Mouse (Mus musculus): Measurements from ENCODE around the gene Aldh5a1. TPM values are rescaled to one million over a fixed set of nuclear protein-coding genes. Genes with fewer than 3 reads are reported as not detected.
A peak's percentile ranks its signal among the peaks of the same experiment; 100 is the strongest.

The Aldh5a1 gene
- total RNA-seq, 2 experiments from 2014 or later: 12.7 to 18.4 TPM

DNA sequence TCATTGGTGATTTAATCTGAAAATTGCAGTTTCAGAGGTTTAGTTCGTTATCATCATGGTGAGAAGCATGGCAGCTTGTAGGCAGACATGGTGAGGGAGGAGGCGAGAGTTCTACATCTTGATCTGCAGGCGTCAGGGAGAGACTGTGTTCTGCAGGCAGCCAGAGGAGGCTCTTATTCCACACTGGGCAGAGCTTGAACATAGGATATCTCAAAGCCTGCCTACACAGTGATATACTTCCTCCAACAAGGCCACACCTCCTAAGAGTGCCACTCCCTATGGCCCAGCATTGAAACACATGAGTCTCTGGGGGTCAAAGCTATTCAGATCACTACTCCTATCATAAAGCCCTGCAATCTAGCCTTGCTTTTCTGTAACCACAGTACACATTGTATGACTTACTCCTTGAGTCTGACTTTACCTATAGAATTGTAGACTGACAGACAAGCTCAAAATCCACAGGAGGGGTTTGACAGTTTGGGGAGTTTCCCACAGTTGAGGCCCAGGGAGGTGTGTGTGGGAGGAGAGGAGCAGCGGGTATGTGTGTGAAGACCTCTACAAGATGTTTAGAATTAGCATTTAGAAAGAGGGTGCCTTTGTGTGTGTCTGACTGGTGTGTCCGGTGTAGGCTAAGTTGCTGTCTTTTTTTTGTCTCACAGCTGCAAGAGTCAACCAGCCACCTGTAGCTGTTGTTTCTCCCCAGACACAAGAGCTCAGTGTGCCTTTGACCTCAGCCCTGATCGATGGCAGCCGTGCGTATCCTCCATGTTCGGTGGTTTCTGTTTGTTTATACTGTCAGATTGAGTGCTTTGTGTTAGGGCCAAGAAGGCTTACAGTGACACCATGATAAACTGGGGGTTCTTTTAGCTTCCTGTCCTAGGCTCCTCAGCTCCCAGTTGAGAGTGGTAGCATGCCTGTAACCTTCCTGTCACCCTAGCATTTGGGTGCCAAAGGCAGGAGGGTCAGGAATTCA lies 70.7 kb downstream of the Aldh5a1 start:
- DNase-seq: no peak

DNA sequence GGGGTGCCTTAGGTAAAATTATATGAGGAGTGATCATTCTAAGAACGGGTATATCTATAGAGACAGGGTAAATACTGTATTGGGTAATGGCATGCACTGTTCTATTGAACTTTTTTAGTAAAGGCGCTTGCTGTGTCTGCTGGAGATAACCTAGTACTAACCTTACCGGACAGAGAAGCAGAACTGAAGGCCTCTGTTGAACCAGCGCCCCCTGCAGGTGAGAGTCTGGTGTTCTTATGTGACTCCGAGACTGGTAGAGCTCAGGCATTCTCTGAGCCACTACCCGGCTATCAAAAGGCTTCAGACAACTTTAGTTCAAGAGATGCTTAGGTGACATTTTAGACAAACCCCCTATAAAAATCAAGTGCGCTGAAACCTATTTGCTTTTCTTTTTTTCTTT lies 74.9 kb downstream of the Aldh5a1 start:
- peak; percentile 71 to 76 for DNase-seq

DNA sequence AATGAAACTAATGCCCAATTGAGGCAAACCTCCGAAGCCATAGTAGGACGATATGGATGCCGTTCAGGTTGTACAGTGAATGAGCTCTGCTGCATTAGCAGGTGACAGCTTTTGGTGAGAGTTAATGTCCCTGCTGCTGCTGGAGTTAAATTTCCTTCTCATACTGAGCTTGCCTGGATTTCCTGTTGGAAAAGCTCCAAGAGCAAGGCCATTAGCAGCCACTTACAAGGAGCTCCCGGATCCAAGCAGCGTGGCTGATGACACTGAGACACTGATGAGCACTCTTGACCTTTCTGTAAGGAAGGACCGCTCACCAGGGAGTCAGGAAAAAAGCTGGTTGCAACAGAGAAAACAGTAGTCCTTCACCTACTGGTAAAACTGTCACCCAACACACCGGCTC lies 75.4 kb downstream of the Aldh5a1 start:
- DNase-seq: peak in 1 of 2 experiments; percentile 18

DNA sequence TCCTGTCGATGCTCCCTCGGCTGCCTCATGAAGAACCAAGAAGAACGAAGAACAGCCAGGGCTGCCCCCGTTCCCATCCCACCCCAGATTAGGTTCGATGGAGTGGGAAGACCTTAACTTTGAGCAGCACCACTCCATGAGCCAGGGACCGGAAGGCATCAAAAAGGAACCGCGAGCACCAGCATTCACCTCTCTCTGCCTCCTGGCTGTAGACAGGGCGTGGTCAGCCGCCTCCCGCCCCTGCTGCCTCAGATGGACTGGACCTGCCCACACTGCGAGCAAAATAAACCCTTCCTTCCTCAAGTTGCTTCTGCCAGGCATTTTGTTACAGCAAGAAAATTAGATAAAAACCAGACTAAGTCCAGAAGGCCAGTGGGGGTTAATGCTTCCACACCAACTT lies 76.4 kb downstream of the Aldh5a1 start:
- no peak for DNase-seq

DNA sequence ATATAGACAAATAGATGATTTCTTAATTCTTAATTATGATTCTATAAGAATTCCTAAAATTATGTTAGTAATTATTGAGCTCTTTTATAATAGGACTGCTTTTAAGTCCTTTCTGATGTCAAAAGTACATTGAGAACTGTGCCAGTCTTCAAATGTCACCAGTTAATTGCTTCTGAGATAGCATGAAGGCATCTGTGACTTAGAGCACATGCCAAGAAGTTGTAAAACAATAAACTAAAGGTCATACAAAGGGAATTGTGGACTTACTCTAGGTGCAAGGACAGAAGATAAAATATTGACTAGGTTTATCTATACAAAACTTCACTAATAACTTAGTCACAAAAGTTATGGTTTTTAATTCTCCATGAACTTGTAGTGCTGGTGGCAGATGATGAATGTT lies 78.3 kb downstream of the Aldh5a1 start:
- no peak for DNase-seq

Other genes with a start within 250 kb of the Aldh5a1 start
- gene Armh2, start 196.4 kb downstream of the Aldh5a1 start, total RNA-seq (2021): not detected
- 10 to 100 TPM; 10.7 to 12.2 TPM for gene Gmnn, start 175.7 kb downstream of the Aldh5a1 start, total RNA-seq (2021)
- gene BC005537, start 136.0 kb downstream of the Aldh5a1 start, total RNA-seq (2021): 100 to 1,000 TPM; 226 to 236 TPM
- 10 to 100 TPM; 68.0 to 91.6 TPM for gene Acot13, start 106.1 kb downstream of the Aldh5a1 start, total RNA-seq (2021)
- gene Tdp2, start 106.0 kb downstream of the Aldh5a1 start, total RNA-seq (2021): 10 to 100 TPM; 22.6 to 23.5 TPM
- gene D130043K22Rik, start 92.5 kb downstream of the Aldh5a1 start, total RNA-seq (2021): under 1 TPM; 0.46 to 0.70 TPM
- 1 to 10 TPM; 2.8 to 3.7 TPM for gene Gpld1, start 5.5 kb upstream of the Aldh5a1 start, total RNA-seq (2021)
- gene Mrs2, start 82.7 kb upstream of the Aldh5a1 start, total RNA-seq (2021): 10 to 100 TPM; 44.4 to 49.0 TPM
- gene Dcdc2a, start 118.3 kb upstream of the Aldh5a1 start, total RNA-seq (2021): under 1 TPM; 0.17 to 0.40 TPM